Mouse (Mus musculus) stomach, postnatal 0 days (tissue): ENCODE measurements around the gene Ibsp.

Experiments
- CTCF ChIP-seq: IDR thresholded peaks from 2 replicates; pipeline ENCODE4 v1.5.1; 2016; ENCODE audit warnings: antibody characterized with exemption, low read depth, mild to moderate bottlenecking, moderate library complexity
- EP300 ChIP-seq: optimal IDR thresholded peaks from 2 replicates; pipeline ENCODE3; 2016; ENCODE audit warnings: antibody characterized with exemption

- no peak for TF ChIP-seq CTCF
- no peak for TF ChIP-seq EP300
These were observed 42.4 kb upstream of the Ibsp start for GRCm38 (mm10) chr5:104256585-104256984.
